Mouse (Mus musculus) hindbrain, embryonic 13.5 days (tissue): ENCODE data around the gene Rpl31. TPM values are rescaled to one million over a fixed set of nuclear protein-coding genes. Genes with fewer than 3 reads are reported as not detected.

Experiments
- ATAC-seq: fragments of 200-750 bp; cut with Nextera tagmentation; 2 replicates; pipeline ENCODE4 v1.8.0; 2017; ENCODE audit warnings: moderate TSS enrichment; ENCODE audit not compliant: low FRiP score
- H3K27ac ChIP-seq: fragments of 300-500 bp; sonication (generic); 2 replicates; pipeline ENCODE4 v1.5.1; 2015; ENCODE audit warnings: inconsistent platforms, mild to moderate bottlenecking, moderate library complexity
- H3K27me3 ChIP-seq: fragments of 300-500 bp; sonication (generic); 2 replicates; pipeline ENCODE4 v1.6.1; 2015; ENCODE audit warnings: mild to moderate bottlenecking, inconsistent platforms
- H3K36me3 ChIP-seq: fragments of 300-500 bp; sonication (generic); 2 replicates; pipeline ENCODE4 v1.6.1; 2015; ENCODE audit warnings: mild to moderate bottlenecking, inconsistent platforms
- H3K4me1 ChIP-seq: fragments of 300-500 bp; sonication (generic); replicated peaks from 2 replicates; pipeline ENCODE4 v1.6.1; 2015; ENCODE audit warnings: inconsistent platforms
- H3K4me2 ChIP-seq: fragments of 300-500 bp; sonication (generic); 2 replicates; pipeline ENCODE4 v1.6.1; 2015; ENCODE audit warnings: inconsistent platforms, mild to moderate bottlenecking, moderate library complexity
- H3K4me3 ChIP-seq: fragments of 300-500 bp; sonication (generic); 2 replicates; pipeline ENCODE4 v1.5.1; 2015; ENCODE audit warnings: mild to moderate bottlenecking, inconsistent platforms
- H3K9ac ChIP-seq: fragments of 300-500 bp; sonication (generic); 2 replicates; pipeline ENCODE4 v1.6.1; 2015; ENCODE audit warnings: mild to moderate bottlenecking, inconsistent platforms
- H3K9me3 ChIP-seq: fragments of 300-500 bp; sonication (generic); 2 replicates; pipeline ENCODE4 v1.6.1; 2016; ENCODE audit warnings: inconsistent platforms
- WGBS: fragments of 180-500 bp; shearing (Covaris S2); methylation state at CpG from one replicate; pipeline ENCODE4 v1.1.7; 2015; 5-methylcytosine and 5-hydroxymethylcytosine counted together
- polyA plus RNA-seq: library from polyadenylated mRNA; unstranded; fragments of >200 nt; fragmentation: Nextera tagmentation; extraction: Ambion mirVana; gene quantifications from 2 replicates; pipeline ENCODE4 v1.2.1, GENCODE M21; 2015

The Rpl31 gene
- polyA plus RNA-seq, 1 experiment from 2014 or later = 394 TPM

- no peaks in the 10 kb centered on the region for H3K27me3 ChIP-seq
- 79% methylated on average over 19 of the region's 19 CpGs for WGBS
- H3K36me3 ChIP-seq = no peaks in the 10 kb centered on the region
- no peak overlapping the region for H3K27ac ChIP-seq
- no peak overlapping the region for H3K4me3 ChIP-seq
- H3K4me1 ChIP-seq = 0 out of 2 replicates have a peak, but pooled peaks cover 2% of the 10 kb centered on the region
- no peak overlapping the region for H3K9ac ChIP-seq
- no peak for ATAC-seq
- no peaks in the 10 kb centered on the region for H3K9me3 ChIP-seq
- H3K4me2 ChIP-seq = no peak overlapping the region
Measured at GRCm38 (mm10) chr1:39410085-39410821, 42.6 kb downstream of the Rpl31 start.

- no peak overlapping the region for H3K4me3 ChIP-seq
- no peaks in the 10 kb centered on the region for H3K27me3 ChIP-seq
- H3K36me3 ChIP-seq = no peaks in the 10 kb centered on the region
- WGBS = 47% methylated on average over 12 of the region's 12 CpGs
- no peak overlapping the region for H3K9ac ChIP-seq
- H3K9me3 ChIP-seq = no peaks in the 10 kb centered on the region
- no peak overlapping the region for H3K27ac ChIP-seq
- peaks cover 6% of the 10 kb centered on the region for H3K4me1 ChIP-seq
- H3K4me2 ChIP-seq = no peak overlapping the region
- ATAC-seq = no peak
Measured at GRCm38 (mm10) chr1:39417817-39418216, 50.2 kb downstream of the Rpl31 start.

GRCm38 (mm10) chr1:39418852-39419251 is 51.2 kb downstream of the Rpl31 start:
- WGBS = 90% methylated on average over 9 of the region's 9 CpGs
- Histone ChIP-seq H3K4me1 (peaks cover 6% of the 10 kb centered on the region), H3K9ac (no peak overlapping the region), H3K9me3 (no peaks in the 10 kb centered on the region), H3K27ac (no peak overlapping the region), H3K4me2 (no peak overlapping the region), H3K27me3 (no peaks in the 10 kb centered on the region), H3K4me3 (no peak overlapping the region), H3K36me3 (no peaks in the 10 kb centered on the region)
- ATAC-seq = no peak

- WGBS = 96% methylated on average over 6 of the region's 6 CpGs
- H3K9ac ChIP-seq = no peak overlapping the region
- ATAC-seq = no peak
- H3K27ac ChIP-seq = no peak overlapping the region
- H3K36me3 ChIP-seq = no peaks in the 10 kb centered on the region
- H3K4me1 ChIP-seq = peaks cover 6% of the 10 kb centered on the region
- H3K4me2 ChIP-seq = no peak overlapping the region
- H3K9me3 ChIP-seq = no peaks in the 10 kb centered on the region
- no peak overlapping the region for H3K4me3 ChIP-seq
- H3K27me3 ChIP-seq = no peaks in the 10 kb centered on the region
Measured at GRCm38 (mm10) chr1:39420987-39421386, 53.3 kb downstream of the Rpl31 start.

Other genes starting within 250 kb of the Rpl31 start
- 0.40 and 0.70 TPM in 2 replicates for gene Npas2, start 174.1 kb upstream of the Rpl31 start, polyA plus RNA-seq
- 8.2 and 8.5 TPM in 2 replicates for gene Tbc1d8, start 110.9 kb downstream of the Rpl31 start, polyA plus RNA-seq
- gene Cnot11, start 167.2 kb downstream of the Rpl31 start, polyA plus RNA-seq = 13.8 and 15.7 TPM in 2 replicates
- gene Rnf149, start 209.6 kb downstream of the Rpl31 start, polyA plus RNA-seq = 27.7 and 28.5 TPM in 2 replicates